26 mouse cellular contexts compared by ENCODE assay signal in genomic region chr19:40844731-40845130, GRCm38 (mm10). TPM values are rescaled to one million over a fixed set of nuclear protein-coding genes. Genes with fewer than 3 reads are reported as not detected.
DNase-seq lines count a peak whose midpoint lies in the region; ATAC-seq and TF ChIP-seq lines count a peak whose summit lies in the region.
"Had no signal": no experiment of that assay in that cellular context is flagged by ENCODE, and none has a peak within 500 bp of the region (broad histone marks: within the 10 kb centered on the region; RNA-seq: fewer than 3 reads in every experiment).

No protein-coding gene starts in this region.

- ATAC-seq in lung, postnatal 0 days: peak; percentile 37; the same call in 1 of the 2 replicates
- ATAC-seq in midbrain, embryonic 16.5 days: no peak
- ATAC-seq: activated CD4-positive, CD25-positive, alpha-beta regulatory T cell, adult 4 months; forebrain, embryonic 14.5 days; intestine, embryonic 16.5 days; Patski had no signal

- no peaks in the 10 kb centered on the region for H3K9me3 ChIP-seq in lung, postnatal 0 days (ENCODE audit: low read length)
- no peaks in the 10 kb centered on the region for H3K9me3 ChIP-seq in midbrain, embryonic 16.5 days (replicated peaks; ENCODE audit: control insufficient read depth, low read length, poor library complexity, severe bottlenecking)
- H3K9me3 ChIP-seq: embryonic facial prominence, embryonic 15.5 days; forebrain, embryonic 10.5 days; hindbrain, embryonic 15.5 days had no signal

- H3K27ac ChIP-seq in lung, postnatal 0 days (ENCODE audit: low read length): no peak overlapping the region
- H3K27ac ChIP-seq in midbrain, embryonic 16.5 days (ENCODE audit: low read length): no peak overlapping the region
- H3K27ac ChIP-seq: embryonic facial prominence, embryonic 15.5 days; forebrain, embryonic 10.5 days; gastrocnemius, adult 2 months; hindbrain, embryonic 15.5 days had no signal

- intact Hi-C loops in heart, postnatal 10 days (cut with DNase I): loop anchor here (10.0 kb wide), 1 partner anchor 260 kb away; the partner anchor contains the start of gene Aldh18a1

- no peak for TF ChIP-seq POLR2A in lung, adult 2 months (IDR thresholded peaks at IDR 0.05; ENCODE audit: borderline replicate concordance, extremely low read depth, low read depth, low read length)

- H3K27me3 ChIP-seq in lung, postnatal 0 days (replicated peaks; ENCODE audit: insufficient read depth, low read length): no peaks in the 10 kb centered on the region
- no peaks in the 10 kb centered on the region for H3K27me3 ChIP-seq in midbrain, embryonic 16.5 days (ENCODE audit: control insufficient read depth, insufficient read depth, low read depth, low read length)
- H3K27me3 ChIP-seq: CH12.LX; embryonic facial prominence, embryonic 15.5 days; hindbrain, embryonic 15.5 days; Patski had no signal

- no peak for TF ChIP-seq EP300 in lung, postnatal 0 days (IDR thresholded peaks at IDR 0.05)

- no peak overlapping the region for H3K4me2 ChIP-seq in lung, postnatal 0 days (replicated peaks; ENCODE audit: low read depth, low read length)
- no peak overlapping the region for H3K4me2 ChIP-seq in midbrain, embryonic 16.5 days (ENCODE audit: low read length)
- H3K4me2 ChIP-seq: embryonic facial prominence, embryonic 15.5 days; heart, embryonic 11.5 days; hindbrain, embryonic 15.5 days had no signal

- H3K36me3 ChIP-seq in lung, postnatal 0 days (ENCODE audit: insufficient read depth, low read length): peaks cover 29% of the 10 kb centered on the region
- H3K36me3 ChIP-seq in midbrain, embryonic 16.5 days (ENCODE audit: control insufficient read depth, insufficient read depth, low read length): peaks cover 55% of the 10 kb centered on the region

- H3K9ac ChIP-seq in lung, postnatal 0 days (replicated peaks; ENCODE audit: low read depth): no peak overlapping the region
- no peak overlapping the region for H3K9ac ChIP-seq in midbrain, embryonic 16.5 days (ENCODE audit: low read depth, low read length)
- H3K9ac ChIP-seq: embryonic facial prominence, embryonic 15.5 days; hindbrain, embryonic 15.5 days had no signal

- DNase-seq in adrenal gland, adult 2 months: peak; percentile 46
- no peak for DNase-seq in adrenal gland, postnatal 4 days (ENCODE audit: low spot score in 2 of 2)
- DNase-seq in lung, postnatal 0 days (ENCODE audit: low spot score): peak; percentile 40
- DNase-seq in lung, adult 2 months: no peak
- peak; percentile 23 for DNase-seq in adrenal gland, postnatal 10 days
- no peak for DNase-seq in heart, postnatal 10 days
- DNase-seq: B cell, adult 2 months; cerebellum, adult 11 months; cerebellum, adult 8-10 months; cerebellum, postnatal 14 days; embryo, embryonic 11 days; gastrocnemius, adult 2 months; gastrocnemius, postnatal 25 days; heart, adult 18-20 months; heart, postnatal 36 days had no signal

- no peak overlapping the region for H3K4me3 ChIP-seq in lung, postnatal 0 days (ENCODE audit: low read depth, low read length)
- H3K4me3 ChIP-seq in lung, adult 2 months (replicated peaks; ENCODE audit: extremely low read depth, low read depth, low read length): no peak overlapping the region
- no peak overlapping the region for H3K4me3 ChIP-seq in midbrain, embryonic 16.5 days (ENCODE audit: low read depth, low read length)
- H3K4me3 ChIP-seq: embryonic facial prominence, embryonic 15.5 days; erythroblast, embryonic 14.5 days; forebrain, embryonic 10.5 days; gastrocnemius, adult 2 months; hindbrain, embryonic 15.5 days had no signal

- WGBS in lung, postnatal 0 days: 79% methylated on average over 13 of the region's 13 CpGs
- WGBS in lung, adult 2 months: 82% methylated on average over 13 of the region's 13 CpGs
- 88% methylated on average over 13 of the region's 13 CpGs for WGBS in midbrain, embryonic 16.5 days

- H3K4me1 ChIP-seq in lung, postnatal 0 days (ENCODE audit: insufficient read depth, low read depth, low read length): no peaks in the 10 kb centered on the region
- H3K4me1 ChIP-seq in lung, adult 2 months (ENCODE audit: control insufficient read depth, insufficient read depth, low read length): peaks cover 10% of the 10 kb centered on the region
- H3K4me1 ChIP-seq in midbrain, embryonic 16.5 days (ENCODE audit: control insufficient read depth, insufficient read depth, low read length): no peaks in the 10 kb centered on the region
- H3K4me1 ChIP-seq: embryonic facial prominence, embryonic 15.5 days; forebrain, embryonic 10.5 days; hindbrain, embryonic 15.5 days had no signal

- no peak for TF ChIP-seq CTCF in lung, postnatal 0 days (IDR thresholded peaks at IDR 0.05)
- no peak for TF ChIP-seq CTCF in lung, adult 2 months (IDR thresholded peaks at IDR 0.05; ENCODE audit: insufficient read depth, low read length)

RNA-seq across cellular contexts. Expression of gene Ccnj, which starts 13.7 kb away (rescaled TPM):
- 1 to 10 TPM; 3.9 to 4.9 TPM for total RNA-seq in adrenal gland, adult 2 months (2021)
- polyA plus RNA-seq in adrenal gland, adult 2 months (2012; rRNA removed): 6.9 and 8.4 TPM in 2 replicates
- 10 to 100 TPM; 10.7 to 12.3 TPM for total RNA-seq in adrenal gland, postnatal 4 days (2021)
- polyA plus RNA-seq in lung, postnatal 0 days (2015; fragmentation: Nextera tagmentation; extraction: Ambion mirVana): 12.7 and 14.8 TPM in 2 replicates
- 13.6 and 14.0 TPM in 2 replicates for polyA plus RNA-seq in lung, adult 2 months (2012; rRNA removed)
- 1 to 10 TPM; 6.4 to 8.2 TPM for total RNA-seq in adrenal gland, postnatal 10 days (2021)
- 16.7 and 19.8 TPM in 2 replicates for polyA plus RNA-seq in midbrain, embryonic 16.5 days (2015; fragmentation: Nextera tagmentation; extraction: Ambion mirVana)
- total RNA-seq in heart, postnatal 10 days (2021): 1 to 10 TPM; 7.8 to 8.7 TPM

RNA-seq across cellular contexts. Expression of gene Zfp518a, which starts 49.8 kb away (rescaled TPM):
- total RNA-seq in adrenal gland, adult 2 months (2021): 10 to 100 TPM; 11.0 to 12.4 TPM
- polyA plus RNA-seq in adrenal gland, adult 2 months (2012; rRNA removed): 0.16 and 0.21 TPM in 2 replicates
- 10 to 100 TPM; 21.6 to 22.0 TPM for total RNA-seq in adrenal gland, postnatal 4 days (2021)
- polyA plus RNA-seq in lung, postnatal 0 days (2015; fragmentation: Nextera tagmentation; extraction: Ambion mirVana): 5.9 and 6.7 TPM in 2 replicates
- 0.66 and 1.5 TPM in 2 replicates for polyA plus RNA-seq in lung, adult 2 months (2012; rRNA removed)
- 10 to 100 TPM; 12.0 to 15.2 TPM for total RNA-seq in adrenal gland, postnatal 10 days (2021)
- 5.3 and 5.7 TPM in 2 replicates for polyA plus RNA-seq in midbrain, embryonic 16.5 days (2015; fragmentation: Nextera tagmentation; extraction: Ambion mirVana)
- total RNA-seq in heart, postnatal 10 days (2021): 10 to 100 TPM in 1 of 2 experiments, 1 to 10 TPM in 1; 8.5 to 10.9 TPM
- polyA plus RNA-seq: erythroblast, embryonic 14.5 days had no signal

Comparison
In these comparisons a context has a peak if more than half of its experiments do, and no peak if none do; other contexts are left out.
1. DNase-seq: peak in adrenal gland, adult 2 months (single experiment), lung, postnatal 0 days (single experiment) and adrenal gland, postnatal 10 days (single experiment); none in adrenal gland, postnatal 4 days (0 of 2), lung, adult 2 months (single experiment) and heart, postnatal 10 days (0 of 2).